Mouse (Mus musculus) myocyte (in vitro differentiated cells): ENCODE measurements around the gene Dusp12.

Source experiments
- CEBPB ChIP-seq: IDR thresholded peaks from 2 replicates; pipeline ENCODE4 v1.6.1; 2011; ENCODE audit warnings: mild to moderate bottlenecking, moderate library complexity; ENCODE audit not compliant: poor library complexity, insufficient read depth, severe bottlenecking
- E2F4 ChIP-seq: IDR thresholded peaks from one replicate; pipeline ENCODE4 v1.6.1; 2011; ENCODE audit warnings: mild to moderate bottlenecking, control low read depth, moderate library complexity; ENCODE audit not compliant: insufficient read depth
- MYOD1 ChIP-seq, 3 experiments: IDR thresholded peaks; one replicate each; pipeline ENCODE4 v1.6.1; 2011; ENCODE audit warnings: control low read depth in 2 of 3, low read depth in 2 of 3, mild to moderate bottlenecking in 2 of 3, moderate library complexity in 1 of 3; ENCODE audit not compliant: insufficient read length in 2 of 3, control insufficient read depth in 1 of 3
- MYOG ChIP-seq, 3 experiments: IDR thresholded peaks; one replicate each; pipeline ENCODE4 v1.6.1; 2011; ENCODE audit warnings: control low read depth in 2 of 3, low read depth in 2 of 3, mild to moderate bottlenecking in 2 of 3; ENCODE audit not compliant: insufficient read length in 2 of 3, control insufficient read depth in 1 of 3, insufficient read depth in 1 of 3
- POLR2A ChIP-seq: IDR thresholded peaks from one replicate; pipeline ENCODE4 v1.6.1; 2011; ENCODE audit warnings: low read depth, mild to moderate bottlenecking, control low read depth, moderate library complexity; ENCODE audit not compliant: insufficient read length
- POLR2AphosphoS2 ChIP-seq: IDR thresholded peaks from one replicate; pipeline ENCODE4 v1.6.1; 2011; ENCODE audit warnings: low read depth, control low read depth; ENCODE audit not compliant: insufficient read length
- TCF12 ChIP-seq: IDR thresholded peaks from one replicate; pipeline ENCODE4 v1.6.1; 2011; ENCODE audit warnings: mild to moderate bottlenecking, control low read depth; ENCODE audit not compliant: poor library complexity, insufficient read depth, severe bottlenecking
- TCF3 ChIP-seq: IDR thresholded peaks from one replicate; pipeline ENCODE4 v1.6.1; 2011; ENCODE audit warnings: low read depth, control low read depth; ENCODE audit not compliant: insufficient read length
- USF1 ChIP-seq: IDR thresholded peaks from one replicate; pipeline ENCODE4 v1.6.1; 2011; ENCODE audit warnings: low read depth, mild to moderate bottlenecking, control low read depth, moderate library complexity

DNA sequence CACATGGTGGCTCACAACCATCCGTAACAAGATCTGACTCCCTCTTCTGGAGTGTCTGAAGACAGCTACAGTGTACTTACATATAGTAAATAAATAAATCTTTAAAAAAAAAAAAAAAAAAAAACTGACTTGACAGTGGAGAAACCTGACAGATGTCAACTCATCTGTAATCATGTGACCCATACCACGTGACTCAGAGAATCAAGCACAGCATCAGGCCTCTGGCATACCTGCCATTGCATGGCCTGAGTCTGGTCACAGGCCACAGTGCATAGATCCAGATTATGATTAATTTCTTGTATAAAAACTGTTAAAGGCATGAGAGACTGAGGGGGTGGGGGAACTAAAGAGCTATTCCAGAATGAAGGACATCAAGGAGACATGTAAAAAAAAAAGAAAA lies 26.5 kb downstream of the Dusp12 start:
- no peak for TF ChIP-seq POLR2A
- TF ChIP-seq USF1, result no peak
- no peak for TF ChIP-seq TCF3
- TF ChIP-seq TCF12, result no peak
- TF ChIP-seq MYOG (IDR thresholded peaks at IDR 0.05; ENCODE audit: control insufficient read depth in 1 of 3, insufficient read depth in 1 of 3, insufficient read length in 2 of 3, low read depth in 2 of 3), result no peak
- TF ChIP-seq POLR2AphosphoS2, result no peak
- TF ChIP-seq CEBPB, result no peak
- no peak for TF ChIP-seq MYOD1 (IDR thresholded peaks at IDR 0.05; ENCODE audit: control insufficient read depth in 1 of 3, insufficient read length in 2 of 3, low read depth in 2 of 3)
- TF ChIP-seq E2F4, result no peak
